Mouse (Mus musculus) gastrocnemius, postnatal 36 days (tissue): ENCODE results near the gene Agxt2. TPM values are rescaled to one million over a fixed set of nuclear protein-coding genes. Genes with fewer than 3 reads are reported as not detected.

ENCODE experiments used
- DNase-seq, 2 experiments: peaks; one replicate each; pipeline ENCODE4 v3.0.0; 2022
- intact Hi-C: fragments of 180-260 bp; cut with DNase I; formaldehyde crosslinking; loops from one replicate; pipeline ENCODE4 v1.15.1; 2025
- total RNA-seq, 2 experiments: library from RNA; stranded (reverse); gene quantifications; 2 replicates each; pipeline ENCODE4 v1.2.3; 2021

Gene Agxt2
- total RNA-seq, 2 experiments from 2014 or later, result not detected

- intact Hi-C loops, result no loop called here
- DNase-seq, result no peak
Measured at GRCm38 (mm10) chr15:10426124-10426523, 67.8 kb downstream of the Agxt2 start.

DNA sequence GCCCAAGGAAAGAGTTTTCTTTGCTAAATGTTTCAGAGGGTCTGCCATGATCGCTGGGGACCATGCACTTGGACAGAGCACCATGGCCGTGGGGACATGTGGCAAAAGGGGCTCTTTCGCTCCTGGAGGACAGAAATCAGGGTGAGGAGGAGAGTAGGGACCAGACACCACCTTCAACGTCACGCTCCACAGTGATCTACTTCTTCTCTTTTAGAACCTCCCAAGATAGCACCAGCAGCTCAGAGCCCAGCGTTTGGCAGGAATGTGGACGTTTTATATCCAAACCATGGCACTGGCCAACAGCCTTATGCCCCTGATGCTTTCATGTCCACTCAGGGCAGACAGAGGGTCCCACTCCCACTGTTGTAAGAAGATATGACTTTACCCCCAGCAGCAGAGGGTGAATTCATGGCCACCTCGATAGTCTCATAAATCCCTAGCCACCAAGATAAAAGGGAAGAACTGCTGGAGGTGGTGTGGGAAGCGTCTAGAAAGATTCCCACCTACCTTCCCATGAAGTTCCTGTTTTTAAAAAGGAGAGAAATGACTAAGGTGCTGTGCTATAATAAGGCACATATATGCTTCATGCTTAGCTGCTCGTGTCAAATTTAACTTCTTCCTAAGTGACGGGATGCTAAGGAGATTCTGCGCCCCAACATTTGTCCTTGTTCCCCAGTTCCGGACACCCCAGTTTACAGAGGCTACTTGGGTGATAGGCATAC lies 68.4 kb downstream of the Agxt2 start:
- intact Hi-C loops, result no loop called here
- no peak for DNase-seq

DNA sequence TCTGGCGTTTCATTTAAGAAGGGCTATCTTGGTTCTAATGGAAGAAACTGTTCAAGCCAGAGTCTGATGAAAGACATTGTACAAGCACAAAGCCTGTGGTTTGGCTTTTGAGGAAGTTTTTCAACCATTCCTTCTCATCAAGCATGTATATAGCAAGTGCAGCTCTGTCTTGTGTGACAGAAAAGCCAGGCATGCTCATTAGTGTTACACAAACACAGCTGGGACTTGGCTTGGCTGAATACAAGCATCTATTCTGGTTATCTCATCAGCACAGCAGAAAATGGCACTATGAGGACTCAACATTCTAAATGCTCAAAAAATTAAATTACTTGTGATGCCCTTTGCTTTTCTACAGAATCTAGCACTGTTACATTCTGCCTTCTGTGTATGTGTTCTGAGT lies 78.6 kb downstream of the Agxt2 start:
- no peak for DNase-seq
- intact Hi-C loops, result no loop called here

DNA sequence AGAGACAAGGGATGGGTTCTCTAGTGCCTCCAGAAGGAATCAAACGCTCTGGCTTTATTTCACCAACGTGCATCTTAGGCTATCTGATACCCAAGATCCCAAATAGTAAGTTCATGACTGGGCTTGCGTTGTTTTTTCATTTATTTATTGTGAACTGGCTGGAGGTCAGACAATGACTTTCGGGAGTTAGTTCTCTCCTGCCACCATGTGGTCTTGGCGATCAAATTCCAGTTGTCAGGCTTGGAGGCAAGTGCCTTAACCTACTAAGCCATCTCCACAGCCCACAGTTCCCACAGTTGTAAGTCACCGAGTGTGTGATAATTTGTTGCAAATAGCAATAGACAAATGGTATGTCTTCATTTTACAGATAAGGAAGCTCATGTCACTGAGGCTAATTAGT lies 81.6 kb downstream of the Agxt2 start:
- intact Hi-C loops, result no loop called here
- no peak for DNase-seq

DNA sequence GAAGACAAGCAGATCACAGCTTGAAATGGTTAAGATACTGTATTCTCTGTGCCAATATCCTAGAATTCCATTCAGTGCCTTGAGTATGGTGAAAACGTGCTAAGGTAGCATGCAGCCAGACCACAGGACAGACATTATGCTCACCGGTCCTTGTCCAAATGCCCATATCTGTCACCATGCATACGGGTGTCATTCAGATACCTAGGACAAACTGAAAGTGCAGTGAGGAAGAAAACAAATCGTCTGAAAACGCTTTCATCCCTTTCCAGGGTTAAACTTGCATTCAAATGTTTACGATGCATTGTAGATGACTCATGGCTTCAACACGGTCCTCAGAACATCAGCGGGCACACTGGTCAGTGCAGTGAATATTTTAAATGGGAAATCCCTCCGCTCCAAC lies 83.2 kb downstream of the Agxt2 start:
- intact Hi-C loops, result no loop called here

GRCm38 (mm10) chr15:10442275-10442674 lies 83.9 kb downstream of the Agxt2 start:
- intact Hi-C loops, result no loop called here
- DNase-seq, result no peak

More for the DNA sequence above, 83.2 kb downstream of the Agxt2 start:
- DNase-seq, result no peak

DNA sequence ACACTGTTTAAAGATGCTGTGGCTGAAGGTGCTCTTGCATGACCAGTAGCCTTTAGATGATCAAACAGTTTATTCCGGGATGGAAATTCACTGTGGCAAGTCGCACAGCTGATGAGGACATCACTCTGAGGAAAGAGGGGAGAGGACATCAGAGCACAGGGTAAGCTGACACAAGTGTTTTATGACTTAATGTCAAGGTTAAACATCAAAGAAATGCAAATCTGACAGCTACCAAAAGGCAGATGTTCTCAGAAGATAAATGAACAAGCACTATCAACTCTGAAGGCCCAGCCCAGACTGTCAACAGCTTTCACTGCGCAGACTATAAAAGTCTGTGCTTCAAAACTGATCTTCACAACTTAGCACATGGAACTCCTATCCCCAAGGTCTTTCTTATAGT lies 88.8 kb downstream of the Agxt2 start:
- intact Hi-C loops, result no loop called here

More for the DNA sequence above, 88.8 kb downstream of the Agxt2 start:
- DNase-seq, result no peak

Other genes with a start within 250 kb of the Agxt2 start
- under 1 TPM; 0.10 to 0.26 TPM for gene Prlr, start 181.3 kb upstream of the Agxt2 start, total RNA-seq
- gene Gm21973, start 33.2 kb upstream of the Agxt2 start, total RNA-seq, result not detected
- 10 to 100 TPM; 53.6 to 61.4 TPM for gene Dnajc21, start 112.0 kb downstream of the Agxt2 start, total RNA-seq
- 10 to 100 TPM; 15.2 to 17.6 TPM for gene Brix1, start 127.4 kb downstream of the Agxt2 start, total RNA-seq
- gene Rad1, start 127.5 kb downstream of the Agxt2 start, total RNA-seq, result 1 to 10 TPM; 4.5 to 5.0 TPM
- not detected for gene Ttc23l, start 200.1 kb downstream of the Agxt2 start, total RNA-seq